Mouse (Mus musculus): ENCODE results near the gene Slc4a2.

Slc4a2 gene

GRCm38 (mm10) chr5:24466762-24467161, 43.1 kb downstream of the Slc4a2 start:
- DNase-seq (ENCODE audit: low read depth, low spot score), result no peak

DNA sequence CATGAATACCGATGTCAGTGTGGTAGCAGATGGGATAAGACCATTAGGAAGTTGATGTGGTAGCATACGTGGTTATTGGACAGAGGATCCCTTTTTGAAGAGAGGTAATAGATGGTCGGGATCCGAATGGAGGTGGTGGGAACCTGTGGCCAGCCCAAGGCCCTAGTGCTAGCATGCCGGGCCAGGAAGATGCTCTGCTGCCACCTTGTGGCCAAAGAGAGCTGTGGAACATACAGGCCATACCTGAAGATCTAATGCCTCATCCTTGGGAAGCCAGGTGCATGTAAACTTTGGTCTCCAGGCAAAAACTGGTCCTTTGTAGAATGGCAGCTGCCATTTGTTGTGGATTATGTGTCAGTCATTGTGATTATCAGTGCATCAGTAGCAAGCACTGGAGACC, 47.0 kb downstream of the Slc4a2 start:
- peak; percentile 60 for DNase-seq (ENCODE audit: low read depth, low spot score)

DNA sequence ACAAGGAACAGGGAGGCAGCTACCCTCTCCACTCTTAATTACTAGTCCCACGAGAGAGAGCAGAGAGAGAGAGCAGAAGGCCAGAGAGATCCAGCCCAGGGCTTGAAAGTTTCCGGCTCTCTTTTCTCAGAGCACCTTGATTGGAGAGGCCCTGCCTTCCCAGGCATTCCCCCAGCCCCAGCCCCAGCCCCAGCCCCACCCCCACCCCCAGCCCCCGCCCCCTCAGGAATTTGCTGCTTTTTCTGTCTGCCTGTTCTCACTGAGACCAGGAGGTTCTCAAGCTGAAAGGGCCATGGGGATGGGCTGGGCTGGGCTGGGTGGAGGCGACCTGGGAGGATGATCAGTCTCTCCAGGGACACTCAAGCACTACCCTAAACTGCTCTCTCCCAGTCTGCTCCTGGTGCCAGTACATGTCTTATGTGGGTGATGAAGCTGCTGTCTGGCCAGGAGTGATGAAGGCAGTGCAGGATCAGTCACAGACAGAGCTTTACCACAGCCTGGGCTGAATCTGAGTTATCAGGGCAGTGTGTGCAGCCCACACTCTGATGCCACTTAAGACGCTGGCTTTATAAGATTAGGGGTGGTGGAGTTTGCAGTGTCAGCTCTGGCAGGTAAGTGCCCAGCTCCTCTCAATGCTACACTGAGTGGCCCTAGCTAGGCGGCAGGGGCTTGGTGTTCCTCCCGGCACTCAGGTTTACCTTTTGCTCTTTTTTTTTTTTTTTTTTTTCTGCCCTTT, 49.4 kb downstream of the Slc4a2 start:
- DNase-seq (ENCODE audit: low read depth, low spot score), result no peak

DNA sequence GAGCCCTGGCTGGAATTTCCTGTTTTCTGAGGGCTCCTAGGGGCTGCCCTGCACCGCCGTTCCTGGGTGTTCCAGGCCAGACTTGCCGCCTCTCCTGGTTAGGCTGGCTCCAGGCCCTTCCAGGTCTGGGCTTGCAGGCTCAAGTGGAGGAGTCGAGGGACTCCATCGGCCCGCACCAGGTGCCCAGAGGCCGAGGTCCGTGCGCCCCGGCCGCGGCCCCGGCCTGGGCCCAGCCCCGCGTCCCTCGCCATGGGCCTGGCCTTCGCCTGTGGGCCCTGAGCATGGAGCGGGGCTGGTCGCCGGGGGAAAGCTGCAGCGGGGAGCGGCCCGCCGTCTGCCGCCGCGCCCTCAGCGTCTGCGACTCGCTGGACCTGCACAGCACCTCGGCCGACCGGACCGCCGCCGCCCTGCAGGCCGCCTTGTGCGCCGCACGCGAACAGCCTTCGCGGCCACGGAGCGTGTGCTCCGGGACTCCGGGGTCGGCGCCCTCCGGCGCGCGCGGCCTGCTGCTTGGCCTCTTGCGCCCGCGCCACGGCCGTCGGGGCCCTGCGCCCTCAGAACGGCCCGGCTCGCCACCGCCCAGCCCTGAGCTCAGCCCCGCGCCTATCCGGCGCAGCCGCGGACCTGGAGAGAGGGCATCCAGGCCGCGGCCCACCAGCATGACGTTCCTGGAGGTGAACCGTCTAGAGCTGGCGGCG, 50.5 kb downstream of the Slc4a2 start:
- DNase-seq (ENCODE audit: low read depth, low spot score), result no peak

DNA sequence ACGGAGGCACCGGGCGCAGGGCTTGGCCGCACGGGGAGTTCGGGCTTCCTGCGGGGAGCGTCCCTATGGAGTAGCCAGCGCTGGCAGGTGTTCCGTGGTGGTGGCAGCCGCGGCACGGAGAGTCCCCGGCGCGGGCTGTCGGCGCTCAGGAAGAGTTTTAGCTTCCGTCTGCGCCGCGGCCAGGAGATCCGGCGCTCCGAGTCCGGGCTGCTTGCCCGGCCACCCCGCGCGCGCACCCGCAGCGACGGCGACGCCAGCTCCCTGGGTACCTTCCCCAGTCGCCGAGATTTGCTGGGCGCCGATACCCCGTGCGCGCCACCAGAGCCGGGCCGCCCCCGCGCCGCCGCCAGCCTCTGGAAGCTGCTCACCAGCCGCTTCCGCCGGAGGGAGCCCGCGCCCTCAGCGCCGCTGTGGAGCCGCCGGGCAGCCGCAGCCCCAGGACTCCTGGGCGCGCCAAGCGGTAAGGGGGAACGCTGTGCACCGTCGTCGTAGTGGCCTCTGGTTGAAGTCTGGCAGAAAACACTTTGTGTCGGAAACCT, 51.2 kb downstream of the Slc4a2 start:
- DNase-seq (ENCODE audit: low read depth, low spot score), result no peak

DNA sequence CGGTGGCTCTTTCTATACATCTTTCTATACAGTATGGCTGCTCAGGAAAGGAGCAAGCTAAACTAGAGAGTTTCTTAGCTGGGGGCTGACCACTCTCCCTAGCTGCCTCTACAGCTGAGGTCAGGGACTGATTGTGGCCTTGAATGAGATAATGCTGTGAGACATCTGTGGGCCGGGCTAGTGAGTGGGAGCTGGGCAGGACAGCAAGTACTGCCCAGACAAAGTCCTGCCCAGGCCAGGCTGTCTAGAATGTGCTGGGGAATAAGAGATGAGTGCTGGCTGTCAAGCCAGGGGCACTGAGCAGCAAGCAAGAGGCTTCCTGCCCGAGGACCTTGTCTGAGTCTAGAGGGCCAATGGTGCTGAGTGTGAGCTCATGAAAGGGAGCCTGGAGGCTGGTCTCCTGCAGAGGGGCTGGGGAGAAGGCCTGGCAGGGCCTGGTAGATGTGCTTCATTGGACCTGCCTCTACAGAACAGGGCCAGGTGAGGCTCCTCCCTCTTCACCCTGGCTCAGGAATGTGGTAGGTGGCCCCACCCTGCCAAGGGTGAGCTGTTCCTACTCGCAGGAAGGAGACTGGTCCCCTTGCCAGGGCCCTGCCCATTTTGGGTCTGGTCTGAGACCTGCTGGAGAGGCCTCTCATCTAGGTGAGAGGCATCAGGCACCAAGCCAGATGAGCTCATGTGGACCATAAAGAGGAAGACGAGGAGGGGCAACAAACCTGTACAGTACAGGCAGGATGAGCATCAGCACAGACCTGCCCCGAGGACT, 52.0 kb downstream of the Slc4a2 start:
- no peak for DNase-seq (ENCODE audit: low read depth, low spot score)

GRCm38 (mm10) chr5:24477909-24478308, 54.3 kb downstream of the Slc4a2 start:
- no peak for DNase-seq (ENCODE audit: low read depth, low spot score)

DNA sequence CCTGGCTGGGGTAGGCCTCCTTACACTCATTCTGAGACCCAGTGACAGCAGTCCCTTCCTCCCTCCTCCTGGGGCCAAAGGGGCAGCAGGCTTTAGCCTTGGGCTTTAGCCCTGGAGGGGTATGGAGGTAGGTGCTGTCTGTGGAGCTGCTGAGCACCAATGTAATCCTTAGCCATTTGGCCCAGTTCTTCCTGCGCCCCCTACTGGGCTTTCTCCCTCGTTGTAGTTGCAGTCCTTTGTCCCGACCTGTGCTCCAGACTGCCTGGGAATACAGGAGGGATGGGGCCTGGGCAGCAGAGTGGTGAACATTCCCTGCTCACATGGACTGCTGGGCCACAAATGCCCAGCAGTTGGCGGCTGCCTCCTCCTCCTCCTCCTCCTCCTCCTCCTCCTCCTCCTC, 58.0 kb downstream of the Slc4a2 start:
- no peak for DNase-seq (ENCODE audit: low read depth, low spot score)

DNA sequence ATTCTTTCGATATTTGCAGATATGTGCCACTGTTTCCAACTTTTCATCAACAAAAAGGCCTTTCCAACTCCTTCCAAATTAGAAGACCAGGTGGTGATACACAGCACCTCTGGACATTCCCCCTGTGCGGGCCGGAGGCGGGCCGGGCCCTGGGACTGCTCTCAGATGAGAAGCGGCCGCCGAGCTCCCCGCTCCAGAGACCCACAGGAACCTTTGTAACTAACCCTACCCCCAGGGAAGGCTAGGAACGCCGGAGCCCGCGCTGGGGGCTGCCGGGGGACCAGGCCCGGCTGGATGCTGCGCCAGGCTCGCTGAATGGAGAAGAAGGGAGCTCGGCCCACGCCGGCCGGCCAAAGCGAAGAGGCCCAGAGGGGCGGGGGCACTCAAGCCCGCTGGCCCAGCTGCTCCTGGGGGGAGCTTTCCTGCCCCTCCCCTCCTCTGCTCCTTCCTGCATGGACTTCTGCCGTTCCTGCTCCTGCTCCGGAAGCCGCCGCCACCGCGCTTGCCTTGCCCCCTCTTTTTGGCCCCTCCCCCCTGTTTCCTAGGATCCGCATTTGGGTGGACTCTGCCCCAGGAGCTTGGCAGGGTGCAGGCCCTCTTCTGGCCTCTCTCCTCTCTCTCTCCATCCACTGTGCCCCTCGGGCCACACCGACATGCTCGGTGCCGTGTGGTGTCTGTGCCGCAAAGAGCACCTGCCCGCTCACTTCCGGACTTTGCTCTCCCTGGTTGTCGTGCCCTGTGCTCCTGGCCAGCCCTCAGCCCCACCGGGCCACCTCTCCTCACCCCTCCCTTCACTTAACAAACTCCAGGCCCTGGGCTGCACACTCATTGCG, 58.8 kb downstream of the Slc4a2 start:
- DNase-seq (ENCODE audit: low read depth, low spot score), result no peak

- DNase-seq (ENCODE audit: low read depth, low spot score), result peak; percentile 47
These were observed 59.7 kb downstream of the Slc4a2 start for GRCm38 (mm10) chr5:24483326-24483725.

DNA sequence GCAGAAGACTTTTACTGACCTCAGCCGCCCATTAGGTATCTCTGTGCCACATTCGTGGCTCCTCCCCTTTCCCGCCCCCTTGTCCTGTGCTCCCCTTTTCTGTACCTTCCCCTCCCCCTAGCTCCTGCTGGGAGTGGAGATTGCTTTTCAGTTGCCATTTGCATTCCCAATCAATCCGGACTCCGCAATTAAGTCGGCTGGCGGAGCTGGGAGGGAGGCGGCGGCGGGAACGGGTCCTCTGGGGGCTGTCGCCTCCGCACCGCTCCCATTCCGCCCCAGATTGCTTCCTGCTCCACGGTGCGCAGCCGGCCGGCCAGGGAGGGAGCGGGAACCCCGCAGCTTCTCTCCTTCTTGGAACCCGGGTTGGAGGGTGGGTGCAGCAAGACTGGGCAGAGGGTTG, 61.3 kb downstream of the Slc4a2 start:
- no peak for DNase-seq (ENCODE audit: low read depth, low spot score)

GRCm38 (mm10) chr5:24486097-24486496, 62.5 kb downstream of the Slc4a2 start:
- peak; percentile 81 for DNase-seq (ENCODE audit: low read depth, low spot score)

GRCm38 (mm10) chr5:24486738-24487137, 63.1 kb downstream of the Slc4a2 start:
- DNase-seq (ENCODE audit: low read depth, low spot score), result no peak

DNA sequence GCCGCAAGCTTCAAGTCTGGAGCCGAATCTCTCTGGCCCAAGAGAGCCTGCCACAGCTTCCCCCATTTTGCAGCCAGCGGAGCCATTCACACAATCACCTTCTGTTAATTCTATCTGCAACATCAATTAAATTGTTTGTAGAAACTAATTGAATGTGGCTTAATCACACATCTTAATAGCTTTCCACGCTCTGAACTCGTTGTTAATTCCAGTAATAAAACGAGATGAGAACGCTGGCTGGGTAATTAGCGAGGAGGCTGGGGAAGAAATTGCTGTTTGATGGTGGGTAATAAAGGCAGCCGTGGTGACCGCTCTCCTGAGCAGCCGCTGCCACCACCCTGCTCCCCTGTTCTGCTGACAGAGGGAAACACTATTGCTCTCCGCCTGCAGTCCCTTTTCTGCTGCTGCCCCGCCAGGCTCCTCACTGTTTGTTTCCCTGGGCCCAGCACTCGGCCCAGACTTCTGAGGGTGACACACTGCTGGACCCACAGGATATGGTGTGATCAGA, 66.8 kb downstream of the Slc4a2 start:
- no peak for DNase-seq (ENCODE audit: low read depth, low spot score)

Measured in skeletal muscle tissue, adult 2 months (tissue).